Mouse (Mus musculus): ENCODE data around the gene Ppfia4.

Ppfia4 gene

GRCm38 (mm10) chr1:134298636-134299411 lies 33.9 kb downstream of the Ppfia4 start:
- DNase-seq (ENCODE audit: low spot score in 2 of 2): no peak

GRCm38 (mm10) chr1:134297265-134297664 lies 35.5 kb downstream of the Ppfia4 start:
- no peak for DNase-seq (ENCODE audit: low spot score in 2 of 2)

- no peak for DNase-seq (ENCODE audit: low spot score in 2 of 2)
These were observed 38.8 kb downstream of the Ppfia4 start for GRCm38 (mm10) chr1:134293738-134294604.

GRCm38 (mm10) chr1:134293276-134293675 lies 39.5 kb downstream of the Ppfia4 start:
- DNase-seq (ENCODE audit: low spot score in 2 of 2): no peak

- DNase-seq (ENCODE audit: low spot score in 2 of 2): no peak
These were observed 40.1 kb downstream of the Ppfia4 start for GRCm38 (mm10) chr1:134292601-134293000.

- DNase-seq (ENCODE audit: low spot score in 2 of 2): no peak
These were observed 40.7 kb downstream of the Ppfia4 start for GRCm38 (mm10) chr1:134292073-134292472.

GRCm38 (mm10) chr1:134291555-134291954 lies 41.2 kb downstream of the Ppfia4 start:
- no peak for DNase-seq (ENCODE audit: low spot score in 2 of 2)

- DNase-seq (ENCODE audit: low spot score in 2 of 2): no peak
These were observed 41.8 kb downstream of the Ppfia4 start for GRCm38 (mm10) chr1:134290909-134291308.

- no peak for DNase-seq (ENCODE audit: low spot score in 2 of 2)
These were observed 42.4 kb downstream of the Ppfia4 start for GRCm38 (mm10) chr1:134290300-134290699.

- DNase-seq (ENCODE audit: low spot score in 2 of 2): no peak
These were observed 43.1 kb downstream of the Ppfia4 start, which contains the start of gene Myog for GRCm38 (mm10) chr1:134289598-134290099. TSS of gene Myog (plus strand) at chr1:134289989.

- no peak for DNase-seq (ENCODE audit: low spot score in 2 of 2)
These were observed 44.5 kb downstream of the Ppfia4 start for GRCm38 (mm10) chr1:134288239-134288638.

GRCm38 (mm10) chr1:134285458-134286120 lies 47.1 kb downstream of the Ppfia4 start:
- no peak for DNase-seq (ENCODE audit: low spot score in 2 of 2)

- DNase-seq (ENCODE audit: low spot score in 2 of 2): no peak
These were observed 49.6 kb downstream of the Ppfia4 start for GRCm38 (mm10) chr1:134283108-134283507.

- no peak for DNase-seq (ENCODE audit: low spot score in 2 of 2)
These were observed 50.4 kb downstream of the Ppfia4 start for GRCm38 (mm10) chr1:134282342-134282741.

GRCm38 (mm10) chr1:134281563-134281962 lies 51.2 kb downstream of the Ppfia4 start:
- no peak for DNase-seq (ENCODE audit: low spot score in 2 of 2)

GRCm38 (mm10) chr1:134280174-134280573 lies 52.6 kb downstream of the Ppfia4 start:
- no peak for DNase-seq (ENCODE audit: low spot score in 2 of 2)

GRCm38 (mm10) chr1:134276823-134277222 lies 55.9 kb downstream of the Ppfia4 start:
- DNase-seq (ENCODE audit: low spot score in 2 of 2): no peak

GRCm38 (mm10) chr1:134275616-134276464 lies 56.9 kb downstream of the Ppfia4 start:
- peak; percentile 15 to 27 for DNase-seq (ENCODE audit: low spot score in 2 of 2)

GRCm38 (mm10) chr1:134274483-134274920 lies 58.2 kb downstream of the Ppfia4 start:
- DNase-seq (ENCODE audit: low spot score in 2 of 2): no peak

- peak; percentile 29 to 55 for DNase-seq (ENCODE audit: low spot score in 2 of 2)
These were observed 59.0 kb downstream of the Ppfia4 start for GRCm38 (mm10) chr1:134273493-134274395.
